Mouse (Mus musculus) fibroblast of lung, adult 2 months (primary cell): Measurements from ENCODE around the gene Rsad2.
"Not testable (repeated sequence)": the region's sequence is repeated elsewhere in the genome, so short reads cannot be mapped to it uniquely, and the experiment has no call there.

Source experiments
- DNase-seq: peaks from one replicate; pipeline ENCODE4 v3.0.0-alpha.2; 2011; ENCODE audit warnings: low read depth

Rsad2 gene

GRCm38 (mm10) chr12:26446377-26447045, 9.7 kb downstream of the Rsad2 start:
- DNase-seq = no peak

GRCm38 (mm10) chr12:26444511-26444910, 11.7 kb downstream of the Rsad2 start:
- no peak for DNase-seq

GRCm38 (mm10) chr12:26444054-26444453, 12.2 kb downstream of the Rsad2 start:
- DNase-seq = no peak

GRCm38 (mm10) chr12:26439366-26439765, 16.9 kb downstream of the Rsad2 start:
- DNase-seq = peak; percentile 12

- DNase-seq = no peak
These were observed 18.3 kb downstream of the Rsad2 start for GRCm38 (mm10) chr12:26437950-26438349.

GRCm38 (mm10) chr12:26436334-26436733, 19.9 kb downstream of the Rsad2 start:
- no peak for DNase-seq

- DNase-seq = not testable (repeated sequence)
These were observed 27.5 kb downstream of the Rsad2 start for GRCm38 (mm10) chr12:26428771-26429170.

GRCm38 (mm10) chr12:26424841-26425240, 31.4 kb downstream of the Rsad2 start:
- DNase-seq = no peak

- no peak for DNase-seq
These were observed 37.9 kb downstream of the Rsad2 start for GRCm38 (mm10) chr12:26418322-26418721.

GRCm38 (mm10) chr12:26416636-26417295, 39.5 kb downstream of the Rsad2 start:
- no peak for DNase-seq

- no peak for DNase-seq
These were observed 41.0 kb downstream of the Rsad2 start, which contains the start of gene Rnf144a for GRCm38 (mm10) chr12:26415104-26415771. Rnf144a (minus strand) TSS chr12:26415254.

GRCm38 (mm10) chr12:26414451-26415103, 41.7 kb downstream of the Rsad2 start:
- DNase-seq = no peak

GRCm38 (mm10) chr12:26413961-26414411, 42.3 kb downstream of the Rsad2 start:
- no peak for DNase-seq

- no peak for DNase-seq
These were observed 43.5 kb downstream of the Rsad2 start for GRCm38 (mm10) chr12:26412802-26413201.

- DNase-seq = no peak
These were observed 44.3 kb downstream of the Rsad2 start for GRCm38 (mm10) chr12:26411841-26412450.

- no peak for DNase-seq
These were observed 45.8 kb downstream of the Rsad2 start for GRCm38 (mm10) chr12:26410443-26410842.

GRCm38 (mm10) chr12:26408707-26409106, 47.5 kb downstream of the Rsad2 start:
- DNase-seq = no peak

GRCm38 (mm10) chr12:26404781-26405702, 51.2 kb downstream of the Rsad2 start:
- no peak for DNase-seq

- no peak for DNase-seq
These were observed 52.7 kb downstream of the Rsad2 start for GRCm38 (mm10) chr12:26403372-26404125.
